Mouse (Mus musculus): Measurements from ENCODE around the gene Sun2. TPM values are rescaled to one million over a fixed set of nuclear protein-coding genes. Genes with fewer than 3 reads are reported as not detected.
A peak's percentile ranks its signal among the peaks of the same experiment; 100 is the strongest.

Sun2 gene
- polyA plus RNA-seq, 1 experiment from 2014 or later, result 9.9 TPM

- no peaks in the 10 kb centered on the region for H3K4me1 ChIP-seq (replicated peaks; ENCODE audit: control insufficient read depth, insufficient read depth, low read length)
- H3K4me3 ChIP-seq (replicated peaks; ENCODE audit: low read length), result no peak overlapping the region
- H3K9ac ChIP-seq (replicated peaks; ENCODE audit: low read depth, low read length), result no peak overlapping the region
- H3K27ac ChIP-seq (ENCODE audit: low read length), result no peak overlapping the region
- H3K4me2 ChIP-seq (ENCODE audit: low read length), result no peak overlapping the region
- 92% methylated on average over 4 of the region's 4 CpGs for WGBS
- no peaks in the 10 kb centered on the region for H3K9me3 ChIP-seq (ENCODE audit: control insufficient read depth, low read length)
- peaks cover 26% of the 10 kb centered on the region for H3K36me3 ChIP-seq (ENCODE audit: control insufficient read depth, insufficient read depth)
- H3K27me3 ChIP-seq (replicated peaks; ENCODE audit: control insufficient read depth, insufficient read depth, low read length), result no peaks in the 10 kb centered on the region
- no peak for ATAC-seq
Observed at GRCm38 (mm10) chr15:79720796-79721195, 21.5 kb downstream of the Sun2 start.

DNA sequence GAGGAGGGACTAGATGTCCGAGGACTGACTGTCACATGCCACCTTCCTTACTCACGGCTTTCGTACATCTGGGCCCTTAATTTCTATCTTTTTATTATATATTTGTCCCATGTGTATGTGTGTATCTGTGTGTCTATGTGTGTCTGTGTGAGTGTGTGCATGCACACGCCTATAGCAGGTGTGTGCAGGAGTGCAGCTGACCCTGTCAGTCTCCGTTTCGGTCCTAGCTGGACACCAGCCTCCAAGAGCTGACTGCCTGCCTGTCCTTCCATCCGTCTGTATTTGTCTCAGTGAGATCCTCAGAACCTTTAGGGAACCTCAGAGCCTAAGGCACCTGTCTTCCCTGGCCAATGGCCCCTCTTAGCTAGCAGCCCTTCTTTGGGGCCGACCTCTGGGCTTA, 22.1 kb downstream of the Sun2 start:
- no peak for ATAC-seq
- Histone ChIP-seq H3K27me3 (replicated peaks; ENCODE audit: control insufficient read depth, insufficient read depth, low read length) (no peaks in the 10 kb centered on the region), H3K4me3 (replicated peaks; ENCODE audit: low read length) (no peak overlapping the region), H3K36me3 (ENCODE audit: control insufficient read depth, insufficient read depth) (peaks cover 20% of the 10 kb centered on the region; the same call in 1 of the 2 replicates), H3K9me3 (ENCODE audit: control insufficient read depth, low read length) (no peaks in the 10 kb centered on the region), H3K27ac (ENCODE audit: low read length) (no peak overlapping the region), H3K9ac (replicated peaks; ENCODE audit: low read depth, low read length) (no peak overlapping the region), H3K4me2 (ENCODE audit: low read length) (no peak overlapping the region), H3K4me1 (replicated peaks; ENCODE audit: control insufficient read depth, insufficient read depth, low read length) (no peaks in the 10 kb centered on the region)
- 94% methylated on average over 8 of the region's 8 CpGs for WGBS

DNA sequence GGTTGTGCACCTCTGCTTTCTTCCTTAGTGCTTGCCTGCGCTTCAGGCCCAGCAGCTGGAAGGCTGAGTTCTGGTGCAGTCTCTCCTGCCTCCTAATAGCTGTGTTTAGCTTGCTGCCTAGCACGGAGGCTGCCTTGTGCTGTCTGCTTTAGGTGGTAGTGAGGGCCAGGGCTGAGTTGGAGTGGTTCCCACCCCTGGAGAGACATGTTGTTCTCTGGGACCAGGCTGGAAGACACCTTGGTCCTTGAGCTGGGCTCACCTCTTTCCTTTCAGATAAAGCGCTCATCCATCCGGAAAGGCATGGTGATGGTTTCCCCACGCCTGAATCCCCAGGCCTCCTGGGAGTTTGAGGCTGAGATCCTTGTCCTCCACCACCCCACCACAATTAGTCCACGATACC, 25.6 kb downstream of the Sun2 start:
- Histone ChIP-seq H3K36me3 (ENCODE audit: control insufficient read depth, insufficient read depth) (peaks cover 31% of the 10 kb centered on the region), H3K9me3 (ENCODE audit: control insufficient read depth, low read length) (no peaks in the 10 kb centered on the region)
- ATAC-seq, result no peak

DNA sequence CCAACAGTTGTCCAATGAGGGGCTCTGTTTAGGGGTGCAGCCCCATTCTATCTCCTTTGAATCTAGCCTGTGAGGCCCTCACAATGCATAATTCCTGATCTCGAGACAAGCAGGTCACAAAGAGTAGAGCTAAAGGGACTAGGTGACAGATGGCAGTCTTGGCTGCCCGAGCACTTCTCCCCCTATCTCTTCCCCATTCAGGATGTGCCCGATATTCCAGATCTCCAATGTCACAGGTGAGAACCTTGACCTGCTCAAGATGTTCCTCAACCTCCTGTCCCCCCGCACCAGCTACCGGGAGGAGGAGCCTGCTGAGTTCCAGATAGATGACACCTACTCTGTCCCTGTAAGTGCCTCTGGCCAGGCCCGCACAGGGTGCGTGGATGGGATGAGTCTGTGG, 26.7 kb downstream of the Sun2 start:
- Histone ChIP-seq H3K36me3 (ENCODE audit: control insufficient read depth, insufficient read depth) (peaks cover 31% of the 10 kb centered on the region), H3K9me3 (ENCODE audit: control insufficient read depth, low read length) (no peaks in the 10 kb centered on the region), H3K9ac (replicated peaks; ENCODE audit: low read depth, low read length) (no peak overlapping the region), H3K27me3 (replicated peaks; ENCODE audit: control insufficient read depth, insufficient read depth, low read length) (no peaks in the 10 kb centered on the region), H3K4me2 (ENCODE audit: low read length) (no peak overlapping the region), H3K4me1 (replicated peaks; ENCODE audit: control insufficient read depth, insufficient read depth, low read length) (no peaks in the 10 kb centered on the region), H3K4me3 (replicated peaks; ENCODE audit: low read length) (no peak overlapping the region), H3K27ac (ENCODE audit: low read length) (no peak overlapping the region)
- WGBS, result 94% methylated on average over 7 of the region's 7 CpGs
- no peak for ATAC-seq

More for the DNA sequence above, 25.6 kb downstream of the Sun2 start:
- Histone ChIP-seq H3K27me3 (replicated peaks; ENCODE audit: control insufficient read depth, insufficient read depth, low read length) (no peaks in the 10 kb centered on the region), H3K4me2 (ENCODE audit: low read length) (no peak overlapping the region), H3K4me3 (replicated peaks; ENCODE audit: low read length) (no peak overlapping the region), H3K27ac (ENCODE audit: low read length) (no peak overlapping the region), H3K9ac (replicated peaks; ENCODE audit: low read depth, low read length) (no peak overlapping the region), H3K4me1 (replicated peaks; ENCODE audit: control insufficient read depth, insufficient read depth, low read length) (no peaks in the 10 kb centered on the region)
- 82% methylated on average over 6 of the region's 6 CpGs for WGBS

DNA sequence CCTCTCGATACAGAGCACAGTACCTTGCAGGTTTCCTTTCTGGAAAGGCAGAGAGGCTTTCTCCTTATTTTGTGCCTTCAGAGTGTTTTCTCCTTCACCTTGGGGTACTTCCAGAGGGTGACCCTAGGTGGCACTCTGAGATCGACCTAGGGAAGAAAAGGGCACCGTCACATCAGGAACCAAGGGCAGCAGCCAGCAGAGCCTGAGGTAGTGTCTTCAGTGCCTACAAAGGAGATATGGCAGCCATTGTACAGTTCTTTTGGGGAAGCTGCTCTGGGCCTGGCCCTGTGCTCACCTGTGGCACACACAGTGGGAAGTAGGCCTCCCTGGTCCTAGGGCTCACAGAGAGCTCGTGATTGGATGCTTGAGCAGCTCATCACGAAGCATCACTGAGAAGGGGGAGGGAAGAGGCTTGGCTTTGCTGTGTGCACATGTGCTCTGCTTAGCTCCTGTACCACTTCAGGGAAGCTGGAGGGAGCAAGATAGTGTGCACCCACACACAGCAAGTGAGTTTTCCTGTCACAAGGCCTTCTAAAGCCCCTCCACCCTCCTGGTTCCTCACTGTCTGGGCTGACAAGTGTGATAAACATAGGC, 34.0 kb downstream of the Sun2 start:
- Histone ChIP-seq H3K4me1 (replicated peaks; ENCODE audit: control insufficient read depth, insufficient read depth, low read length) (peaks cover 3% of the 10 kb centered on the region; the same call in 1 of the 2 replicates), H3K36me3 (ENCODE audit: control insufficient read depth, insufficient read depth) (peaks cover 17% of the 10 kb centered on the region), H3K9ac (replicated peaks; ENCODE audit: low read depth, low read length) (no peak overlapping the region), H3K4me2 (ENCODE audit: low read length) (no peak overlapping the region), H3K27me3 (replicated peaks; ENCODE audit: control insufficient read depth, insufficient read depth, low read length) (no peaks in the 10 kb centered on the region), H3K4me3 (replicated peaks; ENCODE audit: low read length) (no peak overlapping the region), H3K9me3 (ENCODE audit: control insufficient read depth, low read length) (no peaks in the 10 kb centered on the region), H3K27ac (ENCODE audit: low read length) (no peak overlapping the region)
- ATAC-seq, result no peak
- WGBS, result 86% methylated on average over 5 of the region's 5 CpGs

GRCm38 (mm10) chr15:79706603-79707214, 35.6 kb downstream of the Sun2 start:
- Histone ChIP-seq H3K9ac (replicated peaks; ENCODE audit: low read depth, low read length) (no peak overlapping the region), H3K4me2 (ENCODE audit: low read length) (no peak overlapping the region), H3K27me3 (replicated peaks; ENCODE audit: control insufficient read depth, insufficient read depth, low read length) (no peaks in the 10 kb centered on the region), H3K36me3 (ENCODE audit: control insufficient read depth, insufficient read depth) (peaks cover 7% of the 10 kb centered on the region), H3K4me3 (replicated peaks; ENCODE audit: low read length) (no peak overlapping the region), H3K27ac (ENCODE audit: low read length) (no peak overlapping the region), H3K4me1 (replicated peaks; ENCODE audit: control insufficient read depth, insufficient read depth, low read length) (peaks cover 3% of the 10 kb centered on the region; the same call in 1 of the 2 replicates), H3K9me3 (ENCODE audit: control insufficient read depth, low read length) (no peaks in the 10 kb centered on the region)
- no peak for ATAC-seq
- WGBS, result 74% methylated on average over 17 of the region's 17 CpGs

GRCm38 (mm10) chr15:79697558-79698187, 44.7 kb downstream of the Sun2 start:
- ATAC-seq, result no peak
- no peaks in the 10 kb centered on the region for H3K9me3 ChIP-seq (ENCODE audit: control insufficient read depth, low read length)
- peaks cover 13% of the 10 kb centered on the region for H3K4me1 ChIP-seq (replicated peaks; ENCODE audit: control insufficient read depth, insufficient read depth, low read length)
- 69% methylated on average over 9 of the region's 9 CpGs for WGBS
- H3K4me2 ChIP-seq (ENCODE audit: low read length), result no peak overlapping the region
- H3K4me3 ChIP-seq (replicated peaks; ENCODE audit: low read length), result no peak overlapping the region
- peaks cover 3% of the 10 kb centered on the region; the same call in 1 of the 2 replicates for H3K36me3 ChIP-seq (ENCODE audit: control insufficient read depth, insufficient read depth)
- no peak overlapping the region for H3K9ac ChIP-seq (replicated peaks; ENCODE audit: low read depth, low read length)
- H3K27me3 ChIP-seq (replicated peaks; ENCODE audit: control insufficient read depth, insufficient read depth, low read length), result no peaks in the 10 kb centered on the region
- H3K27ac ChIP-seq (ENCODE audit: low read length), result peak overlapping the region; percentile 63

DNA sequence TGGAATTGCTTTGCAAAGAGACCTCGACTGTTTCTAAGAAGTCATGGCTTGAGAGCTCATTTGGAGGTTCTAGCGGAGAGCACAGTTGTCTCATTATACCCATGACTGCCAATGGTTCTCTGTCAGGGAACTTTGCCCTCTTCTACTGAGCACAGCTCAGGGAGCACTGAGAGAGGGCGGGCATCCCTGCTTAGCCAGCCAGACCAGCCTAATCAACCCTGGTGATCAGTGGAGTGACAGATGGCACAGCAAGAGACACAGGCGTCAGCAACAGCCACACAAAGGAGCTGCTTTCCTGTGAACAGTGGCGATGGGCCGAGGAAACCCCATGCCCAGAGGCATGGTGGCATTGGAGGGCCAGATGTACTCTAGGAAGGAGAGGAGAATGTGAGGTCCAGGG, 45.3 kb downstream of the Sun2 start:
- Histone ChIP-seq H3K9me3 (ENCODE audit: control insufficient read depth, low read length) (no peaks in the 10 kb centered on the region), H3K9ac (replicated peaks; ENCODE audit: low read depth, low read length) (no peak overlapping the region), H3K4me1 (replicated peaks; ENCODE audit: control insufficient read depth, insufficient read depth, low read length) (peaks cover 20% of the 10 kb centered on the region), H3K4me3 (replicated peaks; ENCODE audit: low read length) (no peak overlapping the region), H3K36me3 (ENCODE audit: control insufficient read depth, insufficient read depth) (peaks cover 3% of the 10 kb centered on the region; the same call in 1 of the 2 replicates), H3K4me2 (ENCODE audit: low read length) (no peak overlapping the region), H3K27me3 (replicated peaks; ENCODE audit: control insufficient read depth, insufficient read depth, low read length) (no peaks in the 10 kb centered on the region), H3K27ac (ENCODE audit: low read length) (peak overlapping the region; percentile 63)
- 55% methylated on average over 6 of the region's 6 CpGs for WGBS
- ATAC-seq, result peak; percentile 67

DNA sequence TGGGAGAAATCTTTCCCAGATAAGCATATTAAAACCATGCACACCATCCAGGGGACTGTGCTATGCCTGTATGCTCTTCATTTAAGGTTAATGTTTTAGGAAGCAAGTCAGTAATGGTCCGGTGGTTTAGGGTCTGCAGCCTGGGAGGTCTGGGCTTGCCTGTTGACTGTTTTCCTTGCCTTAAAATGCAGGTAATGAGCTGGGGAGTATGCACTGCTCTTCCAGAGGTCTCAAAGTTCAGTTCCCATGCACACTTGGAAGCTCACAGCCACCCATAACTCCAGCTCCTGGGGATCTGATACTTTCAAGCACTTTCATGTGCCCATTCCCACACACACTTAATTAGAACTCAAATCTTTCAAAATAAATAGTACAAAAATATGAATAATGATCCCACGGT, 45.8 kb downstream of the Sun2 start:
- Histone ChIP-seq H3K4me2 (ENCODE audit: low read length) (no peak overlapping the region), H3K9ac (replicated peaks; ENCODE audit: low read depth, low read length) (no peak overlapping the region), H3K27me3 (replicated peaks; ENCODE audit: control insufficient read depth, insufficient read depth, low read length) (no peaks in the 10 kb centered on the region), H3K4me3 (replicated peaks; ENCODE audit: low read length) (no peak overlapping the region), H3K27ac (ENCODE audit: low read length) (peak overlapping the region; percentile 63), H3K9me3 (ENCODE audit: control insufficient read depth, low read length) (no peaks in the 10 kb centered on the region), H3K4me1 (replicated peaks; ENCODE audit: control insufficient read depth, insufficient read depth, low read length) (peaks cover 25% of the 10 kb centered on the region), H3K36me3 (ENCODE audit: control insufficient read depth, insufficient read depth) (peaks cover 3% of the 10 kb centered on the region; the same call in 1 of the 2 replicates)
- no peak for ATAC-seq
- WGBS, result 88% methylated on average over 2 of the region's 2 CpGs
